Mouse (Mus musculus) kidney, adult 2 months (tissue): Measurements from ENCODE around the gene Kcnc3. TPM values are rescaled to one million over a fixed set of nuclear protein-coding genes. Genes with fewer than 3 reads are reported as not detected.

Source experiments
- DNase-seq: peaks from one replicate; pipeline ENCODE4 v3.0.0; 2021
- H3K27ac ChIP-seq: fragments of 200-500 bp; 2 replicates; pipeline ENCODE4 v1.5.1; 2012; ENCODE audit warnings: low read depth, low read length, control low read depth, inconsistent platforms; ENCODE audit not compliant: insufficient read depth
- H3K27me3 ChIP-seq: fragments of 200-500 bp; replicated peaks from 2 replicates; pipeline ENCODE4 v1.6.1; 2012; ENCODE audit warnings: mild to moderate bottlenecking, moderate library complexity, low read length, inconsistent platforms; ENCODE audit not compliant: control insufficient read depth, insufficient read depth
- H3K36me3 ChIP-seq: fragments of 200-500 bp; 2 replicates; pipeline ENCODE4 v1.6.1; 2012; ENCODE audit warnings: mild to moderate bottlenecking, moderate library complexity, low read length, inconsistent platforms; ENCODE audit not compliant: control insufficient read depth, insufficient read depth
- H3K4me1 ChIP-seq: fragments of 200-500 bp; 2 replicates; pipeline ENCODE4 v1.6.1; 2011; ENCODE audit warnings: low read length; ENCODE audit not compliant: control insufficient read depth, insufficient read depth
- H3K4me3 ChIP-seq: fragments of 200-500 bp; 2 replicates; pipeline ENCODE4 v1.5.1; 2011; ENCODE audit warnings: mild to moderate bottlenecking, low read depth, low read length, control low read depth; ENCODE audit not compliant: insufficient read depth
- CTCF ChIP-seq: fragments of 200-500 bp; conservative IDR thresholded peaks from 2 replicates; pipeline ENCODE4 v1.5.1; 2011; ENCODE audit warnings: low read depth, mild to moderate bottlenecking, control low read depth, low read length, moderate library complexity, mixed read lengths; ENCODE audit not compliant: insufficient read depth, insufficient read length
- POLR2A ChIP-seq: fragments of 200-500 bp; IDR thresholded peaks from one replicate; pipeline ENCODE4 v1.6.1; 2011; ENCODE audit warnings: low read depth, low read length, control low read depth
- WGBS: fragments of 180-500 bp; shearing (Covaris S2); methylation state at CpG from one replicate; pipeline ENCODE4 v1.1.7; 2018; 5-methylcytosine and 5-hydroxymethylcytosine counted together
- polyA plus RNA-seq: library from polyadenylated mRNA; depleted of rRNA; stranded (reverse); fragments of >200 nt; gene quantifications from 2 replicates; pipeline ENCODE4 v1.2.3, GENCODE M21; 2012

The Kcnc3 gene
- polyA plus RNA-seq, 1 experiment, result 19.1 TPM

GRCm38 (mm10) chr7:44571811-44572210 lies 18.7 kb upstream of the Kcnc3 start:
- 46% methylated on average over 4 of the region's 4 CpGs for WGBS
- Histone ChIP-seq H3K4me1 (no peaks in the 10 kb centered on the region), H3K27me3 (no peaks in the 10 kb centered on the region), H3K36me3 (no peaks in the 10 kb centered on the region), H3K4me3 (no peak overlapping the region), H3K27ac (peak overlapping the region; percentile 2; the same call in 1 of the 2 replicates)
- DNase-seq, result peak; percentile 78
- TF ChIP-seq POLR2A, result no peak
- no peak for TF ChIP-seq CTCF

- TF ChIP-seq POLR2A (peak; percentile 73), CTCF (no peak)
- peaks cover 1% of the 10 kb centered on the region for H3K4me1 ChIP-seq
- H3K4me3 ChIP-seq, result peak within 1 kb of the TSS; percentile 41
- H3K36me3 ChIP-seq, result no peaks in the 10 kb centered on the region
- H3K27ac ChIP-seq, result peak within 1 kb of the TSS; percentile 26
- WGBS, result 22% methylated on average over 7 of the region's 7 CpGs
- H3K27me3 ChIP-seq, result no peaks in the 10 kb centered on the region
- DNase-seq, result peak; percentile 80
Measured at GRCm38 (mm10) chr7:44572213-44572701, 18.2 kb upstream of the Kcnc3 start, which contains the start of gene Napsa. TSS of gene Napsa (plus strand) at chr7:44572380.

- Histone ChIP-seq H3K27ac (peak overlapping the region; percentile 26; the same call in 1 of the 2 replicates), H3K4me3 (peak overlapping the region; percentile 41), H3K36me3 (no peaks in the 10 kb centered on the region), H3K4me1 (peaks cover 5% of the 10 kb centered on the region), H3K27me3 (no peaks in the 10 kb centered on the region)
- no peak for TF ChIP-seq POLR2A
- WGBS, result 71% methylated on average over 5 of the region's 5 CpGs
- DNase-seq, result no peak
Measured at GRCm38 (mm10) chr7:44572956-44573484, 17.4 kb upstream of the Kcnc3 start.

GRCm38 (mm10) chr7:44576333-44576844 lies 14.1 kb upstream of the Kcnc3 start:
- 39% methylated on average over 5 of the region's 5 CpGs for WGBS
- H3K4me3 ChIP-seq, result no peak overlapping the region
- H3K36me3 ChIP-seq, result no peaks in the 10 kb centered on the region
- H3K27me3 ChIP-seq, result no peaks in the 10 kb centered on the region
- peak overlapping the region; percentile 14; the same call in 1 of the 2 replicates for H3K27ac ChIP-seq
- H3K4me1 ChIP-seq, result peaks cover 5% of the 10 kb centered on the region
- TF ChIP-seq CTCF, result no peak
- no peak for TF ChIP-seq POLR2A
- peak; percentile 66 for DNase-seq

GRCm38 (mm10) chr7:44581637-44582036 lies 8.8 kb upstream of the Kcnc3 start:
- H3K4me1 ChIP-seq, result peaks cover 5% of the 10 kb centered on the region
- H3K27ac ChIP-seq, result no peak overlapping the region

GRCm38 (mm10) chr7:44582709-44583108 lies 7.8 kb upstream of the Kcnc3 start:
- H3K27me3 ChIP-seq, result no peaks in the 10 kb centered on the region
- DNase-seq, result no peak
- H3K4me1 ChIP-seq, result no peaks in the 10 kb centered on the region
- TF ChIP-seq POLR2A (no peak), CTCF (no peak)
- WGBS, result 69% methylated on average over 5 of the region's 5 CpGs
- H3K27ac ChIP-seq, result no peak overlapping the region
- H3K36me3 ChIP-seq, result no peaks in the 10 kb centered on the region
- no peak overlapping the region for H3K4me3 ChIP-seq

More at GRCm38 (mm10) chr7:44581637-44582036, 8.8 kb upstream of the Kcnc3 start:
- no peak for DNase-seq
- TF ChIP-seq POLR2A (no peak), CTCF (no peak)
- Histone ChIP-seq H3K27me3 (no peaks in the 10 kb centered on the region), H3K4me3 (no peak overlapping the region), H3K36me3 (no peaks in the 10 kb centered on the region)
- WGBS, result 77% methylated on average over 6 of the region's 6 CpGs

- no peak overlapping the region for H3K27ac ChIP-seq
- no peaks in the 10 kb centered on the region for H3K36me3 ChIP-seq
- H3K4me3 ChIP-seq, result no peak overlapping the region
- WGBS, result 77% methylated on average over 1 of the region's 1 CpGs
- TF ChIP-seq POLR2A (no peak), CTCF (no peak)
- no peak for DNase-seq
- no peaks in the 10 kb centered on the region for H3K4me1 ChIP-seq
- no peaks in the 10 kb centered on the region for H3K27me3 ChIP-seq
Measured at GRCm38 (mm10) chr7:44583146-44583545, 7.3 kb upstream of the Kcnc3 start.
